Mouse (Mus musculus) ovary, postnatal 14 days (tissue): Measurements from ENCODE around the gene Phc2.

ENCODE experiments used
- DNase-seq: peaks from one replicate; pipeline ENCODE4 v3.0.0; 2022; ENCODE audit warnings: low spot score

The Phc2 gene

DNA sequence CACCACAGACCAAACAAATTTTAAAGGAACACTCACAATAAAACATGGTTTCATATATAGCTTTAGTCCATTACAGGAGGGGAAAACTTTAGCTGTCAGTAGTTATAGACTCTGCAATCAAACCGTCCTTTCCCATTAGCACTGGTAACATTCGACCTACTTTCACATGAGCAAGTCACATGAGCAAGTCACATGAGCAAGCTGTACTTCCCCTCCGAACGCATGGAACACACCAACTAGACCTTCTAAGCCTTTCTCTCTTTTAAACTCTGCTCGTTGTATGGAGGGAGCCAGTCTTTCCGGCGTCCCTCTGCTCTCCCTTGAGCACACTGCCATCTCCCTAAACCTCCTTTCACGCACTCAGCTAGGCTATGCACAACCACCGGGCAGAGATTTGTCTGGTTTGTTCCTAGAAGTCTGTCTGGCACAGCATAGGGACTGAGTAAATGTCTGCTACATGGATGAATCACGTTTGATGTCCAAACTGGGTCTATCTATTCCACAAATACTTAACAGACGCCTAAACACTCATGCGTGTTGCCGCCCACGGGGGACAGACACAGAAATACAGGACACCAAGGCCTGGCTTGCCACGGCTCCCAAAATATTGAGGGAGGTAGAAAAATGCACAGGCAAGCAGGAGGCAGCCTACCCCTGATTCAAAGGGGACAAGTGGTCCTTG lies 130.6 kb downstream of the Phc2 start:
- no peak for DNase-seq

DNA sequence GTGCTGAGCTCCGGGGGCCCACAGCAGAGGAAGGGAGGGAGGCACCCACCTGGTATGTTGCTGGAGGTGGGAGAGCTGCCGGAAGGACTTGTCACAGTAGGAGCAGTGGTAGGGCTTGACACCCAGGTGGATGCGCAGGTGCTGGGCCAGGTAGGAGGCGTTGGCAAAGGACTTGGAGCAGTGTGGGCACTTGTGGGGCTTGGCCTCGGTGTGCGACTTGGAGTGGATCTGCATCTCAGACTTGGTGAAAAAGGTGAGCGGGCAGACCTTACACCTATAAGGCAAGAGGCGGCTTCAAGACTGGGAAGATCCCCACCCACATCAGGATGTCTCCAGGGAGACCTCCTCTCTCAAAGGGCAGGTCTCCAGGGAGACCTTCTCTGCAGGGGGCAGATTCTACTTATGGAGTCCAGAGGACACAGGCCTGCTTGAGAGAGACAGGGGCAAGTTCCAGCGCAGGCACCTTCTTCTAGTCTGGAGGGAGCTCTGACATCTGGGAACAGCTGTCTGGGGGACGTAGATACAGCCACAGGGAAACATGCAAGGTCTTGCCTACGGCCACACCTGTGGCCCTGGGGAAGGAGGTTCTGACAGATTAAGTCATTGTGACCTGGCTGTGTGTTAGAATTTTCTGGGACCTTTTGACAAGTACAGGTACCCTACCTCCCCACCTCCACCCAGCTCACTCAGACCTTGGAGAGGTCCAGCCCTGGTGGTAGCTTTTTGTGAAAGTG lies 131.6 kb downstream of the Phc2 start:
- DNase-seq: no peak

GRCm38 (mm10) chr4:128787023-128787939 lies 132.8 kb downstream of the Phc2 start:
- no peak for DNase-seq

DNA sequence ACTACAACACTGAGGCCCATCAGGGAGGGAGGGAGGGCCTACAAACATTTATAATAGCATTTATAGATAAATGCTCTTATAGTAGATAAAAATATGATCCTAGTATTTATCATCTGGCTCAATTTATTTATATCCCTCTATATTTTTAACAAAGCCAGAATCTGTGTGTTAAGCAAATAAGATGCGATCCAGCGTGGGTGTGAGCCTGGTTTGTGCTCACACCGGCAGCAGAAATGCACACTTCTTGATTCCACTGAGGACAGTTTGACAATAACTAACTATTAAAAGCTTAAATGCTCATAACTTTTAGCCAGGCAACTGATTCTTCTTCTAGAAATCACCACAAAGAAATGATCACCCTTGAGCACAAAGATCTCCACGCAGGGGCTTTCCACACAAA lies 133.6 kb downstream of the Phc2 start:
- no peak for DNase-seq

DNA sequence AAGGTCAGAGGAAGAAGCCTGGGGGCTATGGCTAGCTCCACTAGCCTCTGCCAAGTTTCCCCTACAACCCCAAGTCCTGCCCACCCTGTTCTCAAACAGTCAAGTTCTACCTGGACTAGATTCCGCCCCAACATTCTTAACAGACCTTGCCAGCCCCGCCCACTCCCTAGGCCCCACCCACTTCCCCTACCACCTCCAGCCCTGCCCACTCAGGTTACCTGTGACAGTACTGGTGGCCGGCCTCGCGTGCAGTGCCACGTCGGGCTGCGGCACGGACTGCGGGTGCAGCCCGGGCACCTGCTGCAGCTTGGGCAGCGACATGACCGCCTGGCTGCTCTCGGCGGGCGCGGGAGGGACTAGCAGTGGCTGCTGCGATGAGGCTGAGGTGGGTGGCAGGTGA lies 135.1 kb downstream of the Phc2 start:
- DNase-seq: no peak

DNA sequence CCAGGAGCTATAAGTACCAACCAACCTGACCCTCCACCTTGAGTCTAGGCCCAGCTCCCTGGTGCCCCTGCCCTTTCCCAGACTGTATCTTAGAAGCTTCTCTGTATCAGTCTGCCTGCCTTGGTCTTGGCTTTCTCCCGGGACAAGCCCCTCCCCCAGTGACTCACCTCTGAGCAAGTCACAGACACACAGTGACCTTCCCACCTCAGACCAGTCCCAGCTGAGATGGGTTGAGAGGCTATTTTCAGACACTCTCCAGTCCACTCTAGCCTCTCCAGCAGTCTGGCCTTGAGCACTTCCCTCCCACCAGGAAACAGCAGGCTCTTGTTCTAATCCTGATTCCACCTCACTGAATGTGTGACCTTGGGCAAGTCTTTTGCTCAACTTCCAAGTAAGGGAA lies 139.2 kb downstream of the Phc2 start:
- DNase-seq: no peak

GRCm38 (mm10) chr4:128794198-128794597 lies 139.7 kb downstream of the Phc2 start:
- DNase-seq: no peak

DNA sequence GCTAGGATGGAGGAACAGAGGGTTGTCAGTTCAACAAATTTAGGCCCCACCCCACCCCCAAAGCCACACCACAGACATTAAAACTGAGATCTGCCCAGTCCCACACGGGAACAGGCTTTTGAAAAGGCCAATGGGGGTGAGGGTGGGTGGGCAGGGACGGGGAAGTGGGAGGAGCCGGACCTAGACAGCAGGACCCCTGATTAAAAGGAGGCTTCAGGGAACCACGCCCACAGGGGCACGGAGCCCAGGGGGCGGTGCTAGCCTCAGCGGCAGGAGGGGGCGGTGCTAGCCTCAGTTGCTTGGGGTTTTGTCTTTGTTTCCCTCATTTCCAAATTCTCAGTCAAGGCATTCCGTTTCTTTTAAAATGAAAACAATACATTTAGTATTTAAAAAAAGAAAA lies 141.1 kb downstream of the Phc2 start:
- no peak for DNase-seq

GRCm38 (mm10) chr4:128796788-128797187 lies 142.3 kb downstream of the Phc2 start:
- no peak for DNase-seq

DNA sequence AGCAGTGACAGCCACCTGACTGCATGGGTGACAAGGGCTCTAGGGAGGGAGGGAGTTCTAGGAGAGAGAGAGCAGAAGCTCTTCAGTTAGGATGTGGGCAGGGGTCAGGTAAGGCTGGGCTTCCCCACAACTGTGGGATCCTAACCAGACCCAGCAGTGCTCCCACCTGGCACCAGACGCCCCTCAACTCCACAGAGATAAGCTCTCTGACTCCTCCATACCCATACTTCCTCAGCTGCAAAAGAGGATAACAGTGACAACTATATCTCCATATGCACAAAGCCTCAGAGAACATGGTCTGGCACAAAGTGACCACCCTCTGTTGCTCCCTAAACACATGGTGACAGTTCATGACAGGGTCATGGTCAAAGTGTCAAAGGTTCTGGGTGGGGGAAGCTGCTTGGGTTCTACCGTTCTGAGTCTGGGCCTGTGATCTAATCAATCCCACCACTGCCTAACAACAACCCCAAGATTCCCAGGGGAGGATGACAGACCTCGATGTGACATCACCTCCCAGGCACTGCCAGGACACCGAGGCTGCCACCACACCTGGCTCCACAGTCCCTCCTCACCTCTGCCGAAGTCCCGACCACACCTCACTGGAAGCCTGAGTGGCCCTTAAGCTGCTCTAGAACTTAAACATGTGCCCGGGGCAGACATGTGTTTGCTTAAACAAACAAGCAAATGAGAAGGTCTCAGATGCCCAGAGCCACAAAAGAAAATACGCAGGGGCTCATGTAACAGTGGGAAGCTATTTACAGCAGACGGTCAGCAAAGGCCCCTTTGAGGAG lies 147.4 kb downstream of the Phc2 start:
- DNase-seq: no peak
